Mouse (Mus musculus): ENCODE results near the gene Mrpl19. TPM values are rescaled to one million over a fixed set of nuclear protein-coding genes. Genes with fewer than 3 reads are reported as not detected.

Mrpl19 gene
- 17.9 and 18.8 TPM in 2 replicates for polyA plus RNA-seq (2012; rRNA removed)

DNA sequence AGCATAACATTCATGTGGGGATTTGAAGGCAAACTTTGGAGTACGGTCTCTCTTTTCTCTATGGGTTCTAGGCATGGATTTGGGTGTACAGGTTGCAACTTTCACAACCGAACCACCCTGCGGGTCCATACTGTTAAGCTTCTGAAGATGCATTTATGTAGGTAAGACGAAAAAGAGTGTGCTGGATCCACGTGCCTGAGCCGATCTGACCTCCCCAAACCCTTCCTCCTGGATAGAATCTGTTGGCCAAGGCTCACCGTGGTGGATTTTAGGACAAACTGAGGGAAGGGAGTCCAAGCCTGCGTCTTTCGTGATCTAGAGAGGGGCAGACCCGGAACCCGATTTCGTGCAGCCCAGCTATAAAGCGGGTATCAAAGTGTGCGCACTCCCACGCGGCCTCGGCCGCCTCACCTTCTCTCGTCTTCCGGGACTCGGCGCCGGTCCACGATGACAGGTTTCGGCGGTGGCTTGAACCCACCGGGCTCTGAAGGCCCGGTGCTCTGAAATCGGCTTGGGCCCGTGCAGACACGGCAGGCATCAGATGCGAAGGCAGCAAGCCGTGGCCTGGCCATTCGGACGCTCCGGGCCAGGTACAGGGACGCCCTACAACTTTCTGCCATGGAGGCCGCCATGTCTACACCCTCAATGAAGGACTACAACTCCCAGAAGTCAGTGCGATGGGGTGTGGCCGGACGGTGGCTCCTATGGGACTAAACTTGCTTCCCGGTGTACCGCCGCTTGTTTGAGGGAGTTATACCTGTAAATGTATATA is at the start of gene Mrpl19:
Gene Mrpl19 (minus strand): TSS at position 663 of the 772 bp plus-strand sequence.

DNA sequence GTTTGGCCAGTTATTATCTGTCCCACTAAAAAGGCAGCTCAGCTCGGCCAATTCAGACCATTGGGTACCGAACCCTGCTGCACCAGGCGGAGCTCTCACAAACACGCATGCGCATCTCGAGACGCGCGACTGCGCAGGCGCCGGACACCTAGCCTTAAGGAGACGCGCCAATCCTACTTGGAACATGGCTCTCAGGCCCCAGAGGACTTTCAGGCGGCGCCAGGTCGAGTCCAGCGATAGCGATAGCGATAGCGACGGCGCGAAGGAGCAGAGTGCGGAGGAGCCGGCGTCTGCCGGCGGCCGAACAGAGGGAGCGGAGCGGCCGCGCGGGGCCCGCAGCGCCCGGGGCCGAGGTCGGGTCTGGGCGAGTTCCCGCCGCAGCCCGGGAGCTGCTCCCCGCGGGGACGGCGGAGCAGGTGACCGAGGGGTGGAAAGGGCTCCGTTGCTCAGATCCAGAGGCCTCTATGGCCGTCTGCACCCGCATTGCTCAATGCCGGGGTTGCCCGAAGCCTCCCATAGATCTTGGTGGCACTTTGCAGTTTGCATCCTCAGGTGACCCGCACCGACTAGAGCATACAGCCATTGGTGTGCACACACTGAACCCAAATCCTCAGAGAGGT is 42.1 kb downstream of the Mrpl19 start, which contains the start of gene Gcfc2:
Gene Gcfc2 (plus strand): TSS at position 147 of the 620 bp plus-strand sequence.

Other genes with a start within 250 kb of the Mrpl19 start
- 18.0 and 25.4 TPM in 2 replicates for gene Gcfc2, start 42.3 kb downstream of the Mrpl19 start, polyA plus RNA-seq (2012; rRNA removed)
- gene Eva1a, start 75.1 kb upstream of the Mrpl19 start, polyA plus RNA-seq (2012; rRNA removed): 2.0 and 4.6 TPM in 2 replicates

Measured in central nervous system, embryonic 11.5 days (tissue).